Mouse (Mus musculus) liver, adult 2 months (tissue): Measurements from ENCODE around the gene Igsf8.

Experiments
- CTCF ChIP-seq: fragments of 200-500 bp; IDR thresholded peaks from 2 replicates; pipeline ENCODE4 v1.5.1; 2011; ENCODE audit warnings: low read depth, low read length, control low read depth
- POLR2A ChIP-seq: fragments of 200-500 bp; IDR thresholded peaks from 2 replicates; pipeline ENCODE4 v1.6.1; 2011; ENCODE audit warnings: low read length, control low read depth; ENCODE audit not compliant: insufficient read depth; ENCODE audit errors: extremely low read depth

- TF ChIP-seq CTCF (no peak), POLR2A (no peak)
Measured at GRCm38 (mm10) chr1:172340729-172341321, 79.4 kb downstream of the Igsf8 start, which contains the start of gene Kcnj10.
